Mouse (Mus musculus) liver, embryonic 14.5 days (tissue): ENCODE data around the gene Saxo1.

Experiments
- CTCF ChIP-seq: IDR thresholded peaks from 2 replicates; pipeline ENCODE4 v1.5.1; 2016; ENCODE audit warnings: antibody characterized with exemption, low read depth, control low read depth
- EP300 ChIP-seq: IDR thresholded peaks from 2 replicates; pipeline ENCODE4 v1.6.1; 2016; ENCODE audit warnings: antibody characterized with exemption, low read depth

- TF ChIP-seq EP300, result no peak
- TF ChIP-seq CTCF, result no peak
Measured at GRCm38 (mm10) chr4:86591304-86591703, 33.2 kb upstream of the Saxo1 start.
